Mouse (Mus musculus): ENCODE measurements at regions not wholly inside any gene's neighbourhood (a gene's known extent, or its start where the extent isn't known, plus 50 kb on each side); places are given as distances from the start of the nearest gene placed in this dataset.

DNA sequence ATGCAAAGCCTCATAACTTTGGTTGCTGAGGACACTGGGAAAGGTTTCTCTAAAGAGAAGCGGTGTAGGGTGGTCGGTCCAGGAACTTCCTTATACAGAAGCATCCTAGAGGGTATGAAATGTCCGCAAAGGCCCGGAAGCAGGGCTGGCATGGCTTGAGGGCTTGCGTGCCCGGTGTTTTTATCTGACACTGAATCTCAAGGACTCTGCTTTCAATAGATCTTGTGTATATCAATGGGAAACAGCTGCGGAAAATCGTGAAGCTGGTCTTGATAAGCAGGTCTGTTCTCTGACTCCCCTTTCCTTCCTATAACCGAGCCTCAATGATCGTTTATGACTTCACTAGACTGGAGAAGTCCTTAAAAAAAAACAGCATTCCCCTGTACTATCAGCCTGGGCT, 580.4 kb upstream of the Gm19410 start:
- in situ Hi-C loops (cut with MboI, MseI) = no loop called here

DNA sequence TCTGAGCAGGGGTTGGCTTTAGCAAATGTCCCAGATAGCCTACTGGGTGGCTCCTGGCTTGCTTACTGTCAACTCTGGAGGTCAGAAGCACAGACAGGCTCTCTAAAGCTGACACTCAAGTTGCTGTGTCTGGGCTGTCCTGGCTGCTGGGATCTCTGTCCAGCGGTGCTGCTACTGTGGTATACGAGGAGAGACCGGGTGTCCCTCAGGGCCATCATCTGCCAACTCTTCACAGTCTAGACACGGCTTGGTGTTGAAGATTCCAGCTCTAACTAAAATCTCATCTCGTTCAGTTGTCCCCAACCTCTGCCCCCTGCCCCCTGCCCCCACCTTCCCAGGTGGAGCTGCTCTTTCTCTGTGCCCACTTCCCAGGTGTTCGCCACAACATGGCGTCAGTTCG, 577.1 kb upstream of the Gm19410 start:
- in situ Hi-C loops (cut with MboI, MseI) = no loop called here

DNA sequence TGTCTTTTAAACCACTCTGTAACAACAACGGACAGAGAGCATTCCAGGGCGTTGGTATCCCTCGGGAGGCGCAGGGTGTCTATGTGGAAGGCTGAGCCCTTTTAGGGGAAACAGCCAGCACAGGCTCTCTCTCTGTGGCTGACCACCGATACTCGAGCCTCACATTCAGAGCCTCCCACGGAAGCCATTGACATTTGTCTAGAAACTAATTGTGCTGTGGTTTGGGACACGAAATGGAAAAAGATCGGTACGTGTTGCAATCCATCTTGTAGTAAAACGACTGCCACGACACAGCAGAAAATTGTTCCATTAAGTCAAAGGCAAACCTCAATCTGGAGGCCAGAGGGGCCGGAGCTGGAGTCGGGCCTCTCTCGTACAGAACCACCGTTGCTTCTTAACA, 575.9 kb upstream of the Gm19410 start:
- in situ Hi-C loops (cut with MboI, MseI) = no loop called here

DNA sequence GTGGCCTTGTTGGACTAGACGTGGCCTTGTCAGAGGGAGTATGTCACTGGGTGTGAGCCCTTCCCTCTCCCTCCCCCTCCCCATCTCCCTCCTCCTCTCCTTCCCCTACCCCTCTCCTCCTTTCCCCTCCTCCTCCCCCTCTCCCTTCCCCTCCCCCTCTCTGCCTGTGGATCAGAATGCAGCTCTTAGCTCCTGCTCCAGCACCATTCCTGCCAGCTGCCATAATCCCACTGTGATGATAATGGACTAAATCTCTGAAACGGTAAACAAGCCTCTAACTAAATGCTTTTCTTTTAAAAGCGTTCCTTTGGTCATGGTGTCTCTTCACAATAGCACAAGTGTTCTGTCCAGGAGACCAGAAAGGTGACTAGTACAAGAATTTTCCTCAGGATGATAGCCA, 573.1 kb upstream of the Gm19410 start:
- in situ Hi-C loops (cut with MboI, MseI) = no loop called here

DNA sequence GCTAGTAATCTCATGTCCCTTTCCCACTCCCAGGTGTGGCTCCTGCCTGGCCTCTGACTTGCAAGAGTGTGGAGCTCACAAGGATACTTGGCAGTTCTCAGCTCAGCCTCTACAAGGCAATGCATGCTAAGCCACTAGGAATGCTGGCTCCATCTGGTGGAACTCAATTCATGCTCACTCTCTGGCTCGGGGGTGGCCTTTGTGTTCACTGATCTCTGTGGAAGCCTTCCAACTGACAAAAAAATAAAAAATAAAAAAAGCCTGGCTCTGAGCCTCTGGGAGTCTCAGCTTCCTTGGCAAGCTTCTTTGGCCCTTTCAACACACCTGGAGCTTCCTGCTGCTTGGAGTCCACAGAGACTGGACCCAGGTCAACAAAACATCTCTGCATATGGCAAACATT, 571.8 kb upstream of the Gm19410 start:
- in situ Hi-C loops (cut with MboI, MseI) = no loop called here

DNA sequence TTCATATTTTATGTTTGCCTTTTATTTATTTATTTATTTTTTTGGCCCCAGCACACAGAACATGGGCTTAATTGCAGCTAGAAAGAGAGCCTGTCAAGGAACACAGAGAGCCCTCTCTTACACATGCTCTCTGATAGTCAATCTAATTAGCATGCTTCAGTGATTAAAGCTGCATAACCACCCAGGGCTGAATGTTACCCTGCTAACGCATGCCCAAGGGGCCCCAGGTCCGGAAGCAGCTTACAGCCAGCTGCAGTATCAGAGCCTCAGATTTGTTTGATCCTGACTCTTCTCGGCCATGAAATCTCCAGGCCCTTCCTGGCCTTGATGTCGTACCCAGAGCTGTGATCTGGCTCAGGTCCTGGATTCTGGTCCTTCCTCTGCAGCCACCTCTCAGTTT, 569.4 kb upstream of the Gm19410 start:
- in situ Hi-C loops (cut with MboI, MseI) = no loop called here

DNA sequence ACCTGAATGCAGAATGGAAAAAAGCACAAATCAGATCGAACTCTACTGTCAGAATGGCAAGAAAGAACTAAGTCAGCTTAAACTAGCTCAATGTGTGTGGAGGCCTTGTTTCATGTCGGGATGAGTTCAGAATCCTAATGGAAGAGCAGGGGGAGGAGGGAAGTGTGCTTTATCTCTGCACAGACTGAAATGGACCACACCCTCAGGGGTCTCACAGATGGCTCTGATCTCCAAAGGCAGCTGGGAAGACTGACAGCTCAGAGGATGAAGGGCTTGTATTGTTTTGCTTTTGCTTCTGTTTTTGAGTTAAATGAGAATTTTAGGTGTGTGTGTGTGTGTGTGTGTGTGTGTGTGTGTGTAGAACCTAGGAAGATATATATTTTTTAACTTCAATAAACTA, 566.8 kb upstream of the Gm19410 start:
- in situ Hi-C loops (cut with MboI, MseI) = no loop called here

DNA sequence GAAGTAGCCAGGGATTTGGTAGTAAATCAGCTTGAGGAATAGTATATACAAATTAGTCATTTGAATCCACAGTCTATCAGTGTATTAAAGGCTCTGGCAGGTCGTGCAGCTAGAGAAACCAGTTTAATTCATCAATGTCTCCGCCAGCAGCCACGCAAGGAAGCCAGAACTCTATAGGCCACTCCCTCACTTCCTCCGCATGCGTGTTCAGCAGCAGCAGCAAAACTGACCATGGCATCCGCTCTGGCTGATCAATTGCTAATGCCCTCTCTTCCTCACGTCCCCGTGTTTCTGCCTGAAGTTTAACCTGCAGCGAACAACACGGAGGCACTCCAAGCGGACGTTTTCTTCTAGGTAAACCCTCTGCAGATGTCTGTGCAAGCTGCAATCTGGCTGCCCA, 564.2 kb upstream of the Gm19410 start:
- in situ Hi-C loops (cut with MboI, MseI) = no loop called here

DNA sequence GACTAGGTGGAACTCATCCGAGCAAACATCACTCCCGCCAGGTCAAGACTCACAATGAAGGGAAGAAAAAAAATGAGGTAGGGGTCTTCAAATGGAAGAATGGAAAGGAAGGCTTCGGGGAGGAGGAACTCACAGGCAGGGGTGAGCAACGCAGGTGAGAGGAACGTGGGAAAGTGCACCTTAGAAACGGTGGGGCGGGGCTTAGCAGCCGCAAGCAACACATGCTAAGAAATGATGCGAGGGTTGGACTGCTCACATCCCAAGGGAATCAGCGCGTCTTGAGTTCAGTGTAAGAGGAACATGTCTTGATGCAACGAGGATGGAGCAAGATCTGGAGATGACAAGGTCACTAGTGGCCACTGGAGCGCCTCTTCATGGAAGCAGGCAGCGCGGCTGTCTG, 560.6 kb upstream of the Gm19410 start:
- in situ Hi-C loops (cut with MboI, MseI) = no loop called here

DNA sequence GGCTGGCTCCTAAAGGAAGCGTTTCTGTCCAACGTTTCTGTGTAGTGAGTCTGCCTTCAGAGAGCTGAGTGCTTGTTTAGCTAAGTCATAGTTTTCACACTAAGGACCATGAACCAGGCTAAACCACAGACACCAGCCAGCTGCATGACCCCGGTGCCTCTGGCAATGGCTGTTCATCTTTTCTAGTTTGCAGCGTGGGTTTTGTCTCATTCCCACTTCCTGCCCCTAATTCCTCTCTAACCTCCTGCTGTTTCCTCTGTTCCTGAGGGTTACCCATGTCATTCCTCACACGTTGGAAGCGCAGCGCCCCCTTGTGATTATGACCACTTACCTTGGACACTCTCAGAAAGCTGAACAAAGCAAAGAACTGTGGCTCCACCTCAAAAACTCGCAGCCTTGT, 560.1 kb upstream of the Gm19410 start:
- in situ Hi-C loops (cut with MboI, MseI) = no loop called here

DNA sequence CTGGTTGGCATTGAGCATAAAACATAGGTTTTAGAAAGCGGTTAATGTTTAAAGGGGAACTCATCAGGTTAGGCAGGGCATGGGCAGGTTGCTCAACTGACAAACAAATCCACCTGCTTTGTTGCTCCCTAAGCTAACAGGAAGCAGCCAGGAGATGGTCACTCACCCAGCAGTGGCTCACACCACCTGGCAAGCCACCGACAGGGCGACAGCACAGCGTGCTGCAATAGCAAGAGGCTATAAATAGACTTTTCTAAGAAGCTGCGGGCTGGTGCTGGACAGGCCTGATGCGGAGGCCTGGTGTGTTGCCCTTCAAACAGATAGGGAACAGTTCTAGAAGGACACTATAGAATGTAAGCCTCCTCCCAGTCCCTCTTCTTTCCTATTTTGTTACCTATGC, 559.3 kb upstream of the Gm19410 start:
- in situ Hi-C loops (cut with MboI, MseI) = no loop called here

DNA sequence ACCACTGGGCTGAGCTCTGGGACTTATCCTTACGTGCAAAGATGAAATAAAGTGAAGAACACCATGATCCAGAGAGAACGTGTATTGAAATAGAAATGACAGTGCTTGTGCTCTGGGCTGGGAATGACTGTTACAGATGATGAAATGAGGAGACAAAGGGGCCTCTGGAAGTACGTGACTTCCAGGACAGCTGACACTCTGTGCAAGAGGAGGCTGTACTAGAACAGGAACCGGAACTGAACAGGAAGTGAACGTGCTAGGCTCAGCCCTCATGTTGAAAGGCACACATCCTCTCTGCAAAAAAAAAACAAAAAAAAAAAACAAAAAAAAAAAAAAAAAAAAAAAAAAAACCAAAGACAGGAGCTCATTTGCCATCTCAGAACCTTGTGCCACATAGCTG, 557.2 kb upstream of the Gm19410 start:
- in situ Hi-C loops (cut with MboI, MseI) = no loop called here

DNA sequence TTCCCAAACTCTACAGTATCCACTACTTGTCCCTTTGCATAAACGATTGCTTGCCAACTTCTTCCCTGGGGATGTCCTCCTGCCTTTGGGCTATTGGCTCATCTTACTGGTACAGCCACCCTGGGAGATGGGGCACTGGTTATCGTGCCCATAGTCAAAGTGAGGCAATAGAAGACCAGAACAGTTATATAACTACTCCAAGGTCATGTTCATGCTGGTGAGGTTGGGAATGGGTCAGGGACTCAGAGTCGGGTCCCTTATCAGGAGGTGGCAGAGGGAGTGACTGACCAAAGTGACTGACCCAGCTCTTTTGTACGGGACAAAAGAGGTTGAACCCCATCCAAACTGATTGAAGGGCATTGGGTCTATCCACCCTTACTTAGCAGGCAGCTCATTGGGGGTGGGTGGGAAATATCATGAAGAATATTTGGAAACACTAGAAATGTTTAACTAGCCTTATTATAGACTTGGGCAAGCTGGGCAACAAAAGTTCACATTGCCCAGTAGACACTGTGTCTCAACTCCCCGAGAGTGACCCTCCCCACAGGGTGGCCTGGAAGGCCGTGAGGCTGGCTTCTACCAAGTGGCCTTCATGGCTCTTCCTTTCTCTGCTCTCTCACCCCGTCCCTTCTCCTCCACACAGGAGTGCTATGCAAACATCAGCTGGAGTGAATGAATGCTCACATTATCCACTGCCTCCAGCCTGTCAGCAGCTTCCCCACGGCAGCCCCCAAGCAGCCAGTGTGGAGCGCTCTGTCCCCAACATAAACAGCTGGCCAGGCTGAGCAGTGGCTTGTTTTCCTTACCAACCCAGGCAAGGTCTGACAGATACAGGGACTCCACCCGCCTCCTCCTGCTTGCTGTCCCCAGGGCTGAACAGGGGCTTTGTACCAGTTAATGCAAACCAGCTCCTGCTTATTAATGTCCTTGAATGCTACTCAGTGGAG, 553.8 kb upstream of the Gm19410 start:
- in situ Hi-C loops (cut with MboI, MseI) = no loop called here

DNA sequence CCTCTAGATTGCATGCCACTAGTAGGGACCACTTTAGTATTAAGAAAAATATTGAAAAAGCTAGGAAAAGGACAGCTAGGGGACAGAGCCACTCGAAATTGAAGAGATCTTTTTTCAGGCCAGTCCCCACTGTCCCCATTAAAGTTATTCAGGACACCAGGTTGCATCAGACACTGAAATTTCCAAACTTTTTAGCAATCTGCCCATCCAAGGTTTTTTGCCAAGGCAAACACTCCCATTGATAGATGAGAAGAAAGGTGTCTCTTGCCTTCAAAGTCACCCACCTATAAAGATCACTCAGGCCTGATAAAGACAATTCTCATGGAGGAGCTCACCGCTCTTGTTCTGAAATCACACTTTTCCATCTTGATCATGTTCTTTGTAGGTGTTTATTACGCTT, 552.1 kb upstream of the Gm19410 start:
- in situ Hi-C loops (cut with MboI, MseI) = no loop called here

DNA sequence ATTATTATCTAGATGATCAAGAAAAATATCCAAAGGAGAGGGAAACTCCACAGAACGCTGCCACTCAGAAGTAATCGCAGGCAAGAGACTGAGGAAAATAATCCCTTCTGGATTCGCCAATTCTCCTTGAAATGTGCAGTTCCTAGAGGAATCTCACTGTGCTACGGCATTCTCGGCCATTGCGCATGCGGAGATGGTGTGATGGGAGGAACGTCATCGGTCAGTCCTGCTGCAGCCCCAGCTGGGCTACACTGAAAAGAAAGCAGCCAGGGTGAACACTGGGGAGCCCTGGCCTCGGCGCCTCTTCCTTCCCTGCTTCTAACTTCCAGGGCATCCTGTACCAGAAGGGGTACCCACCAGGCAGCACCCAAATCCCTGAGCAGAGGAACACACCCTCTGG, 548.0 kb upstream of the Gm19410 start:
- in situ Hi-C loops (cut with MboI, MseI) = no loop called here

DNA sequence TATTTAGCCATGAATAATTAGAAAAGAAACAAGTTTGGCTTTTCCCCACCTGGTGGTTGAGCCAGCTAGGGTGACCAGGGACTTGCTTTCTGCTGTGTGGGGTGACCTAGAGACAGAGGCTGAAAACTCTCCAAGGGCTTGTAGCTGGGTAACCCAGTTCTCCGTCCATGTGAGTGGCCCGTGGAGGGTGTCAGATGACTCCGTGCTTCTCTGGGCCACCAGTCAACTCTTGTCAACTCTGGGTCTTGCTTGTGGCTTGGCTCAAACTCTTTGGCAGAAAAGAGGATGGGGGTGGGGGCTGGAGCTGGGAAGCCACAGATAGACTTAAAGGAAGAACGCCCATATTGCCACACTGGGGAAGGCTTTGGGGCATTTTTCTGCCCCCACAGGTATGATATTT, 547.3 kb upstream of the Gm19410 start:
- in situ Hi-C loops (cut with MboI, MseI) = no loop called here

DNA sequence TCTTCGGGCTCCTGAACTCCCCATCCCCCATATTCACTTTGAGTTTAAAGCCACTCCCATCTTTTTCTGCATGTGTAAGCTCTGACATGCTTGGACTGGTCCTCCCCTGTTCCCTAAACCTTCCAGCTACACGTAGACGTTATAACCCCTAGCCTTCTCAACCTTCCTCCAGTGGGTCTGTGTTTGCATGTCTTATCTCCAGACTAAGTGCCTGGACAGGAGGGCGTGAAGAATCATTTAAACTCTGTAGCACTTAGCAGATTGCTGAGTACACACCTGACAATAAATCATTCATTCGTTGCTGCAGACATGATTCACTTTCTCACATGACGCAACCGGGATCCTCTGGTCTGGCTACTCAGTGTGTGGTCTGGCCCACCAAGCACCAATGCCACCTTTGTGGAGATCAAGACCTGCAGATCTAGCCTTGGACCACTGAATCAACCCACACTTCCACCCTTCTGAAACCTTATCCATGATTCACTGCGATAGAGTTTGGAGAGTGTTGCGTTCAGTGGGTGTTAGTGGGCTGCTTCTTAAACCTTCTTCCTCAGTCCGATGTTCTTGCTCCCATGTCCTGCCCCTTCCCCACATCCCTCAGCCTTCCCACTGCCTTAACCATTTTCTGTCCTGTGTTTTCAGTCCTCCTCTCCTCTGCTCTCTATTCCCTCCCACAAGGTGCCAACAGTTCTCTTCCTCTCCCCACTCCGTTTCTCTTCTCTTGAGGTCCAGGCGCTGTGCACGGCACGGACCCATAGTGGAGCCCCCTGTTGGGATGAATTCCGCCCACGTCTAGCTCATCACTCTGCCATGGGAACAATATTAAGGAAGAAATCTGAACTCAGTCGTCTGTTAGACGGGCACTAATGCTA, 541.3 kb upstream of the Gm19410 start:
- in situ Hi-C loops (cut with MboI, MseI) = no loop called here

DNA sequence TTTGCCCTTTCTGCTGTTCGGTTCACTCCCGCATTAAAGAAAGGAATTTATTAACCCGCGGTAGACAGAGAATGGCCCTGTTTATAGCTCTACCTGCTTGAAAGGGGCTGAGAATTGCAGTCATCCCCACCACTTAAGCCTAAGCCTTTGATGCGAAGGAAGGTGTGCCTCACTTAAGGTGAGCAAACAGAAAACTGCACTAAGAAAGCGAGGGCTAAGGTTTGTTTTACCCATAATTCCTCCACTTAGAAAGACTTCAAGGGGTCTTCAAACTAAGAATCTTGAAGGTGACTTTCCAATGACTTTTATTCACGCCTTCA, 540.7 kb upstream of the Gm19410 start:
- in situ Hi-C loops (cut with MboI, MseI) = no loop called here

DNA sequence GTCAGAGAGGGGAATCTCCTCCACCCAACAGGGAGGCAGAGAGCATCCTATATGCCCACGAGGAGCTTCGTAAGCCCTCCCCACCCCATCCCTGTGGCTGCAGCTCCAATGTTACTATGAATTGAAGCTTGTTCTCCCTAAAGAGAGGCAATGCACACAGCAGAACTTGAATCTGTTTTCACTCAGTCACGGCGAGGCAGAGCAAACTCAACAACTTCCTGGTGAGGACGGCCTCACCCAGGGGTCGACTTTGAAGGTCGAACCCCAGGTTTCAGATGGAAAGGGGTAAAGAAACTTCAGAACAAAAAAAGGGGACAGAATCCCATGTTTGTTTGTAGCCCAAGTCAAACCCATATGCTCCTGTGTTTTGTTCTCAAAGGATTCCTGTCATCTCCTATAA, 538.5 kb upstream of the Gm19410 start:
- in situ Hi-C loops (cut with MboI, MseI) = no loop called here

DNA sequence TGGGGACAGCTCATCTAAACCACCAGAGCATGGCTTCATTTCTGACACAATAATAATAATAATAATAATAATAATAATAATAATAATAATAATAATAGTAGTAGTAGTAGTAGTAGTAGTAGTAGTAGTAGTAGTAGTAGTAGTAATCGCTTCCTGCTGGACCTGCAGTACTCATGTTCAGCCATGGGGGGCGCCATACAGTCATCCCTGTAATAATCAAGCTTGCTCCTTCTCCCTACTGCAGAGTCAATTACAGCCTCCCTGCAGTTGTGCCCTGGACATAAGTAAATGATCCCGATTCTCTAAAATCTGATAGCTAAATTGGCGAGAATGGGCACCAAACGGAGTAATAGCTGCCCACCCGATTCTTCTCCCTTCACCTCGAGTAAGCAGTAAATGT, 537.1 kb upstream of the Gm19410 start:
- in situ Hi-C loops (cut with MboI, MseI) = no loop called here

DNA sequence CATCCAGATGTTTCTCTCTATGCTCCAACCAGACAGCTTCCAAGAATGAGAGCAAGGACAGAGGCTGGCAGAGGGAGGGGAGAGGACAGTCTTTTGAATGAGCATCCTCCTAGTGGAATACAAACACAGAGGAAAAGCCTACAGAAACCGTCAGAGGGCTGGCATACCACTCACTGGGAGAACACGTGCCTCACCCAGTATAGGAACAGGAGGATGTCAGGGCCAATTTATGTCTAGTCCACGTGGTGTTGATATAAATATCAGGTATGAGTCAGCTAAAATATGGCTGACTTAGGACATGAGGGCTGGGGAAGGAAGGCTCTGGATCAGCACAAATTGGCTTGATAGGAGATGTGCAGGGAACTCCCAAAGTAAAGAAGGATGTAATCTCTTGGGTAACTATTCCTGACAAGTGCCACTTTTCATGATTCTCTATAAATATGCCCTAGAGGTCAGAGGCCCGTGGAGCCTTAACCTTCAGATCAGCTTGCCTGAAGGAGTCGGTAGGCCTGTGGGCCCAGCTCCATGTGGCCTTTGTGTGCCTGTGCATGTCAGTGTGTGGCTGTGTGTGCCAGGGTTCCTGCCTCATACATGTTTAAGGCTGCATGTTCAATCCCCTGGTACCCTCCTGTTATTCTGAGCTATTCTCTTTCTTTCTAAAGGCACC, 531.9 kb upstream of the Gm19410 start:
- in situ Hi-C loops (cut with MboI, MseI) = no loop called here

DNA sequence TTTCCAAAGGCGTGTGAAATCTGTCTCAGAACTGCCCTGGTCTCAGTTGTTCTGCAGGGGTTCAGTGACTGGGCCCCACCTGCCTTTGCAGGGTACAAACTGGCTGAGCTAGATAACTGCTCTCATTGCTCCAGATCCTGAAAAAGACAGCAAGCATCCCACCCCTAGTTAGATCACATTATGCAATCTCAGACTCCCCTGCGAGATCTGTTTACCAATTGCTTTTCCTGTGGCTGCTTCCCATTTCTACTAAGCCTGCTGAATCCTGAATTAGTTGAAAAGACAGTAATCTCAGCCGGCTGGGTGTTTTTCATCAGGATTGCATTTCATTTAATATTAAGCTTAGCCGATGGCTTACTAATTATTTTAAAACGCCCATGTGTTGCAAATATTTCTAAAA, 531.2 kb upstream of the Gm19410 start:
- in situ Hi-C loops (cut with MboI, MseI) = no loop called here
